Mouse (Mus musculus) thymus, adult 2 months (tissue): ENCODE data around the gene Golga7b.

Experiments used
- CTCF ChIP-seq: fragments of 200-500 bp; IDR thresholded peaks from 2 replicates; pipeline ENCODE4 v1.5.1; 2012; ENCODE audit warnings: mild to moderate bottlenecking, control low read depth, low read length, moderate library complexity, borderline replicate concordance; ENCODE audit not compliant: control insufficient read depth, poor library complexity, insufficient read depth; ENCODE audit errors: extremely low read depth
- POLR2A ChIP-seq: fragments of 200-500 bp; IDR thresholded peaks from 2 replicates; pipeline ENCODE4 v1.6.1; 2012; ENCODE audit warnings: mild to moderate bottlenecking, low read length, control low read depth, moderate library complexity; ENCODE audit not compliant: control insufficient read depth, poor library complexity, insufficient read depth; ENCODE audit errors: extremely low read depth

DNA sequence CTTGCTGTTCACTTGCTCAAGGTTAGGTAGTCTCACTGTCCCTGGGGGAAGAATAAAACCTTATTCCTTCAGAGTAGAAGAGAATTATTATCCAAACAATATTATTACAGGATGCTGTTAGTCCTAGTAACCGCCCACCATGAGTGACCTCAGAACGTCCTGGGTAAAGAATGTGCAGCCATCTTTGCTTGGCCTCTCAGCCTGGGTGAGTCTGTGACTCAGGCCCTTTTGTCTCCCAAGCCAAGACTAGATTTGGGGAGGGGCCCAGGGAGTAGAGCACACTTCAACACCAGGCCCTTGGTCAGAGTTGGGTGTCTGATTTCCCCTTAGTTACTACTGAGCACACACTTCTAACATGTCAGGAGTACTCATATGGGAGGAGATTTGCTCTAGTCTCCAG, 32.8 kb upstream of the Golga7b start:
- TF ChIP-seq POLR2A = no peak
- TF ChIP-seq CTCF = no peak
